Mouse (Mus musculus): Measurements from ENCODE around the gene Vps72.

The Vps72 gene

DNA sequence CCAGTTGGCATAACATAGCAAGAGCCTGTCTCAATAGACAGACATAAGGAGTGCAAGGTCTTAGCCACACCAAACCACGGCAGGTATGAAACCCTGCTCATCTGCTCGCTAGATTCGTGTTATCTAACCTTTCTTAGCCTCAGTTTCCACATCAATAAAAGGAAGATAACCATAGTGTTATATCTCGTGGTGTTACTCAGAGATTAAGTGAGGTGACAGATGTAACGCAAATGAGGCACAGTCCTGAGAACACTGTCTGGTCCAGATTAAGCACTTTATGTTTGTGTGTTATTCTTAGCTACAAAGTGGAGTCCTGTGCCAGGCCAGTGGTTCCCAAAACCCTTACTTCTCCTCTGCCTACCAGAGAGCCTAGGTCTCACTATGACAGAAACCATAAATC, 54.0 kb downstream of the Vps72 start:
- DNase-seq (ENCODE audit: low read depth, low spot score) = no peak

DNA sequence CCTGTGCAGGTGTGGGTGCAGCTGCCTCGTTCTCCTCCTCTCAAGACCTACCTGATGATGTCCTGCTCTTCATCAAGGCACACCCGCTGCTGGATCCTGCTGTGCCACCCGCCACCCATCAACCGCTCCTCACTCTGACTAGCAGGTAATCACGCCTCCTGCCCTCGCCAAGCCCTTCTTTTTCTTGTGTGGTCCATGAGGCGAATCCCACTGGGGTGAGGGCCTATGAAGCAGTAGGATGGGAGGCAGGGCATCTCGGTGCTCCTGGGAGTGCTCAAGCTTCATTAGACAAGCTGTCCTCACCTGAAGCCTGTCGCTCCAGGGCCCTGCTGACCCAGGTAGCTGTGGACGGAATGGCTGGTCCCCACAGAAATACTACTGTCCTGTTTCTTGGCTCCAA, 59.2 kb downstream of the Vps72 start:
- DNase-seq (ENCODE audit: low read depth, low spot score) = no peak

DNA sequence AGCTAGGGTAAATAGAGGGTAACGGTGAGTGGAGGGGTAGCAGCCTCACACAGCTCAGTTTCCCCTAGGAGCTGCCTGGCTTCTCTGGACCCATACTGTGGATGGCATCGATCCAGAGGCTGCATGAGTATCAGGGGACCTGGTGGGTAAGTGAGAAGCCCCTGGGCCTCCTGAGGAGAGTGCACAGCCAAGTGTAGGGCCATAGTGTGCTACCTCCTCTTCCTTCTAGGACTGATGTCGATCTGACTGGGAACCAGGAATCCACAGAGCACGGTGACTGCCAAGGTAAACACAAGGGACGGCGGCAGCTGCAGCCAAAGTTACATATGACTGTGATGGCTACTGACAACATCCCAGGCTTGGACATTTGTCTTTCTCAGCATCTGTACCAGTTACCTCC, 60.3 kb downstream of the Vps72 start:
- DNase-seq (ENCODE audit: low read depth, low spot score) = no peak
